Mouse (Mus musculus): ENCODE results near the gene Zfp709.
A peak's percentile ranks its signal among the peaks of the same experiment; 100 is the strongest.
"Not testable (repeated sequence)": the region's sequence is repeated elsewhere in the genome, so short reads cannot be mapped to it uniquely, and the experiment has no call there.

The Zfp709 gene

DNA sequence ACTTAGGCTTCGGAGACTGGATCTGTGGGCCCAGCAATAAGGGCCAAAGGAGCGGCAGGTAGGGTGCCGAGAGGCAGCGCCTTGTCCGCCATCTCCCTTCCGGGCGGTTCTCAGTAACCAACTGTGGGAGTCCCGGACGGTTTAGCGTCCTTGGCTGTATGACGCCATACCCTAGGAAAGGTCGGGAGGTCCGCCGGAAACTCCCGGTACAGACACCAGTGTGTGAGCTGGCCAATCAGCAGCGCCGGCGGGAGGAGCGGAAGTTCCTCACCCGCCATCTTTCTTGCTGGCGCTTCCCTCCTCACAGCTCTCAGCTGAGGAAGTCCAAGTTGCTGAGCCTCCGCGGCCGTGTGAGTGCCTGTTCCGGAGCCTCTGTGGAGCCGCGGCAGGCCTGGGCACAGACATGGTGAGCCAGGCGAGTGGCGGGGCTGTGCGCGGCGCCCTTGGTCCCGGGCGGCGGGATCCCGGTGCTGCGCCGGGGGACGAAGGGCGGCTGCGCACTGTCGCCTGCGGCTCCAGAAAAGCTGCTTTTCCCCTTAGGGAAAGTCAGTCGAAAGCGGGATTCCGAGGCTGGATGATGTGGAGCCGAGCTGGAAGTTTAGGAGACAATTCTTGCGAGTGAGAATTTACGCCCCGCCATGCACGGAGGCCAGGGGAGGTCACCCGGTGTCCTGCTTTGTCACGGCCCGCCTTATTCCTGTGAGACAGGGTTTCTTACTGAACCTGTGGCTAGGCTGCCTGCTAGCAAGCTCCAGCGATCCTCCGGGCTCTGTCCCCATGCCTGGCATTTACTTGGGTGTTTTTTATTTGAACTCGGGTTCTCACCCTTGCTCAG, 41.0 kb downstream of the Zfp709 start:
- peak; percentile 99 for ATAC-seq (ENCODE audit: insufficient number of reproducible peaks, low FRiP score, low TSS enrichment)

DNA sequence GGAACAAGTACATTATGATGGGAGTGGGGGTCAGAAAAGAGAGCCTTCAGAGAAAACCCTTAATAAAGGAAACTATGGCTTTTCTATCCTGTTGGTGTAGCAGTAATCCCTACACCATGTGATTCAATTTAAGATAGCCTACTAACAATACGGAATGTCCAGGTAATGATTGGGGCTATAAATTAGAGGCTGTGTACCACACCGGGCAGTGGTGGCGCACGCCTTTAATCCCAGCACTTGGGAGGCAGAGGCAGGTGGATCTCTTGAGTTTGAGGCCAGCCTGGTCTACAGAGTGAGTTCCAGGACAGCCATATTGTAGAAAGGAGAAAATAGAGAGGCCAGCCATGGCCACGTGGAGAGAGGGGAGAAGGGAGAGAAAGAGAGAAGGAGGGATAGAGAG, 44.0 kb downstream of the Zfp709 start:
- no peak for ATAC-seq (ENCODE audit: insufficient number of reproducible peaks, low FRiP score, low TSS enrichment)

DNA sequence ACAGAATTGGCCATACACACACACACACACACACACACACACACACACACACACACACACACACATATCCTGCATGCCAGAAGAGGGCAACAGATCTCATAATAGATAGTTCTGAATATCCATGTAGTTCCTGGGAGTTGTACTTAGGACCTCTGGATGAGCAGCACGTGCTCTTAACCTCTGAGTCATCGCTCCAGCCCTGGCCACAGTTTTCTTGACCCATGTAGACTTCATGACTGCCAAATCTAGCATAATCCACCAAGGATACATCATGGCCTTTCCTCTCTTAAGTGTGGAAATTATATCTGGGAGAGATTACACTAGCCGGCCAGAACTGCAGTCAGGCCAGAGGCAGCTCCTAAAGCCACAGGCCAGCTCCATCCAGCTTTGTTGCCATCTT, 44.7 kb downstream of the Zfp709 start:
- no peak for ATAC-seq (ENCODE audit: insufficient number of reproducible peaks, low FRiP score, low TSS enrichment)

DNA sequence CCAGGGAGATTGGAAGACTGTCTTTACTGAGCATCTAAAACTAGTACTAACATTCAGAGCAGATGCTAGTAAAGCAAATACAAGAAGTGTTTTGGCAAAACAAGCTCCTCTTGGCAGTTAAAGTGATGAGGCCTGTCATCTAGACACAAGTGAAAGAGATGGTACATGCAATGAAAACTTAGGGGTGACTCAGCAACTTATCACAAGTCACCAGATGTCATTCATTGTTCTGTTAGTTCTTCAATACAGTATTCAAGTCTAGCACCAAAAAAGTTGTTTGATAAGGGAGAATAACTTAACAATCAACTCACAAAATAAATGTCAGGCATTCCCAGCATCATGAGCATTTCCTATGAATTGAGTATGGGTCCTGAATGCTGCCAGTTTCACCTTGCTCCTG, 46.0 kb downstream of the Zfp709 start:
- no peak for ATAC-seq (ENCODE audit: insufficient number of reproducible peaks, low FRiP score, low TSS enrichment)

DNA sequence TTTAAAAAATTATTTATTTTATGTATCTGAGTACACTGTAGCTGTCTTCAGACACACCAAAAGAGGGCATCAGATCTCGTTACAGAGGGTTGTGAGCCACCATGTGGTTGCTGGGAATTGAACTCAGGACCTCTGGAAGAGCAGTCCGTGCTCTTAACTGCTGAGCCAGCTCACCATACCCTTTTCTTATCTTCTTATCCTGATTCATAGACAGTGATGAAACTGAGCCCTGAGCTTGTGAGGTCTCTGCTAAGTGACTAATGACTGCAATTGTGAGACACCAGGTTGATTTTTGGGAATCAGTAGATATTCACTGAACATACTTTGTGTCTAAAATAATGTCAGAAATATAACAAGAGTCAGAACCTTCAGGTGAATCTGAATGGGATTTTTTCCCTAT, 56.2 kb downstream of the Zfp709 start:
- not testable (repeated sequence) for ATAC-seq (ENCODE audit: insufficient number of reproducible peaks, low FRiP score, low TSS enrichment)

DNA sequence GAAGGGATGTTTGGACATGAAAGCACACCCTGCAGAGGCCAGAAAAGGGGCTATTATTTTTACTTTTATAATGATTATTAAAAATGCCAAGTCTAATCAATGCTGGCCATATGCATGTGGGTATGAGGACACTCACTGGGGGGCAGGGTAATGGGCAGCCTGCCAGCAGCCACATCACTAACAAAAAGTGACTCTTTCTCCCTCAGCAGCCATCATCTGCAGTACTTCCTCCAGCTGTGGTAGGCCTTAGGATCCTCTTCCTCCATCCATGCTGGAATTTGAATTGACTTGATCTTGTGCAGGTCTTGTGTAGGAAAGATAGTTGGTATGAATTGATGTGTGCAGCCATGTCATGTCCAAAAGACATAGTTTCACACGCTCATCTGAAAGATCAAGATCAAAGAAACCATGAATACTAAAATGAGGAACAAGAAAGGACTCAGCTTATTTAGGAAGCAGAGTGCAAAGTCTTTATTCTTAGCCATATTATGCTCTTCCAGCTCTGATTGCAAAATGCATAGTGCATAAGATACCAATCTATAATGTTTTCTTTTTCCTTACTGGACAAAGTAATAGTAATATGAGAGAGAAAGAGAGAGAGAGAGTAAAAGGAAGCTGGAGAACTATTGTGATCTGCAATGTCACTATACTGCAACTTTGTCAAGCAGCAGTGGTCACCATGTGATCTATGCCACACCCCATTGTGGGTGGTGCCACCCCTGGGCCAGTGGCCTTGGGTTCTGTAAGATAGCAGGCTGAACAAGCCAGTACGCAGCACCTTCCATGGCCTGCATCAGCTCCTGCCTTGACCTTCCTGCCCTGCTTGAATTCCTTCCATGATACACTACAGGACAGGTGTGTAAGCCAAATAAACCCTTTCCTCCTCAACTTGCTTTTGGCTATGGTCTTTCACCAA, 58.7 kb downstream of the Zfp709 start:
- ATAC-seq (ENCODE audit: insufficient number of reproducible peaks, low FRiP score, low TSS enrichment) = no peak

DNA sequence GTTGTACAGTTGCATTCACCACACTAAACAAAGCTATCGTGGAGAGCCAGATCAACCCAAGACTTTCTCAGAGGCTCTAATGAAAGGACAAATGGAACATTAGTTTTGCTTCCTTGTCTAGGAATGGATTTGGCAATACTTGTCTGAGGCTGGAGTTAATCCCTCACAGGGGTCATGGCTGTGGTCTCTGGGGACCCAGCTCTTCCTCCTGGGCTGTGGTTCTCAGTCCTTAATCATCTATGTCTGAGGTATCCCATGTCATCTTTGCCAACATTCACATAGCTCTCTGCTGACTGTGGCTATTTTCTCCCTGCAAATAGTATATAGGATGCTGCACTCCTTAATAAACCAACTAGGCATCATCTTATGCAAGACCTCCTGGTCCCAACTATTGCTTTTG, 60.0 kb downstream of the Zfp709 start:
- no peak for ATAC-seq (ENCODE audit: insufficient number of reproducible peaks, low FRiP score, low TSS enrichment)
